Mouse (Mus musculus) gastrocnemius, adult 18-20 months (tissue): ENCODE measurements at regions not wholly inside any gene's neighbourhood (a gene's known extent, or its start where the extent isn't known, plus 50 kb on each side); places are given as distances from the start of the nearest gene placed in this dataset.

Experiments
- DNase-seq: peaks from one replicate; pipeline ENCODE4 v3.0.0; 2021; ENCODE audit warnings: low spot score

DNA sequence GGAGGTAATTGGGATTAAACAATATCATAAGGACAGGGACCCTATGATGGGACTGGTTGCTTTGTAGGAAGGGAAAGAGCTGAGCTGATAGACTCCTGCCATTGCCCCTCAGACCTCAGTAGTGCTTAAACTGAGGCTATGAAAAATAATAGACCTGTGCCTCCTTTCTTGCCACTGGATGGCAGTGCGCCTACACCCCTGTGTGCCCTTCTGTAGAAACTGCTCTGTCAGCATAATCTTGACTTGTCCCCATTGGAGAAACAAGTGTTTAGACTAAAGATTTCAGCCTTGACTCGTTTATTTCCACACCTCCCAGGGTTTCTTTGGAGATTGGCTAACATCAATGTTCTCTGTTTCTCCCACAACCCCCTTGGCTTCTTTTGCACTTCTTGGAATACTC lies 876.0 kb upstream of the Fam160b2 start:
- no peak for DNase-seq

DNA sequence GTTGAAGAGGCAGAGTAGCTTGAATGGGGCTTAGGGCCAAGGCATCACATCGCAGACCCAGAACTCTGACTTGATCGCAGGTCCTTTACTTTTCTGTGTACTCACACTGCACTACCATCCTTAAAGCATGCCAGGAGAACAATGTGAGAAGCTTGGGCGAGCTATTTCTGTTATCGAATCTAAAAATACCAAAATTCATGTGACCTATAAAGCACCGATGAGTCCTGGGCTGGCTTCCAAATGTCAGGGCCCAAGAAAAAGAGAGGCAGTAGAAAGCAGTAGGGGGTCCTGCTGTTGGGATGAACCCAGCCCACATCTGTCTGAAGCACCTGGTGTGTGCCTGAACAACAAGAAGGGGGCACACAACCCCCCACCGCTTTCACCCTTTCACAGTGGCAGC lies 874.3 kb upstream of the Fam160b2 start:
- DNase-seq = no peak

DNA sequence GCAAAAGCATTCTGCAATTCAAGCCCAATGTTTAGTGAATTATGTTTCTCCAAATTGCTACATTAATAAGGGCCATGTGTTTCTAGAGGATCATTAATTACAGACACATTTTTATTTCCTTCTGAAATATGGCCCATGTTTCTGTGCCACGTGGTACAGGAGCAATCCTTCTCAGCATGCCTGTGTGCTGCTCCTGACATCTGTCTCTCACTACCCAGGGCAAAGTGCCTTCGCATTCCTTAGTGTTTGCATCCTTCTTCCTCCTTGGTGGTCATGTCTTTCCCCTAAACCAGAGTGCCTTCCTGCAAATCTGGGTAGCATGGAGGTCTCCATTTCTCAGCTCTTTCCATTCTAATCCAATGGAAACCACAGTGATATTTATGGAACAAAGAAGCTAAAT lies 832.7 kb upstream of the Fam160b2 start:
- DNase-seq = no peak
